Mouse (Mus musculus) layer of hippocampus, adult 2 months (tissue): ENCODE data around the gene Pde7b. TPM values are rescaled to one million over a fixed set of nuclear protein-coding genes. Genes with fewer than 3 reads are reported as not detected.

ENCODE experiments used
- DNase-seq, 2 experiments: peaks; one replicate each; pipeline ENCODE4 v3.0.0; 2022; ENCODE audit warnings: low spot score in 2 of 2
- H3K27ac ChIP-seq: fragments of 200-600 bp; 2 replicates; pipeline ENCODE4 v1.8.1; 2022
- H3K4me3 ChIP-seq: fragments of 200-600 bp; 2 replicates; pipeline ENCODE4 v1.8.1; 2022; ENCODE audit warnings: mild to moderate bottlenecking
- CTCF ChIP-seq: fragments of 200-600 bp; conservative IDR thresholded peaks from 2 replicates; pipeline ENCODE4 v1.8.1; 2022; ENCODE audit warnings: antibody characterized with exemption, mild to moderate bottlenecking, moderate library complexity
- total RNA-seq, 2 experiments: library from RNA; stranded (reverse); gene quantifications; 2 replicates each; pipeline ENCODE4 v1.2.3; 2021

Gene Pde7b
- total RNA-seq, 2 experiments from 2014 or later = 27.6 to 27.8 TPM

GRCm38 (mm10) chr10:20361542-20362449 lies 363.1 kb downstream of the Pde7b start:
- Histone ChIP-seq H3K27ac (no peak overlapping the region), H3K4me3 (no peak overlapping the region)
- peak; percentile 97 for TF ChIP-seq CTCF
- no peak for DNase-seq

GRCm38 (mm10) chr10:20348894-20349293 lies 376.0 kb downstream of the Pde7b start:
- no peak overlapping the region for H3K4me3 ChIP-seq

More at GRCm38 (mm10) chr10:20348894-20349293, 376.0 kb downstream of the Pde7b start:
- DNase-seq = no peak
- TF ChIP-seq CTCF = no peak
- H3K27ac ChIP-seq = no peak overlapping the region

Other genes with a start within 250 kb of the Pde7b start
- 100 to 1,000 TPM; 230 to 241 TPM for gene Ahi1, start 227.5 kb upstream of the Pde7b start, total RNA-seq